Mouse (Mus musculus) embryonic fibroblast, embryonic 13.5 days (primary cell): ENCODE measurements at regions not wholly inside any gene's neighbourhood (a gene's known extent, or its start where the extent isn't known, plus 50 kb on each side); places are given as distances from the start of the nearest gene placed in this dataset.
A peak's percentile ranks its signal among the peaks of the same experiment; 100 is the strongest.

Source experiments
- H3K27ac ChIP-seq: 2 replicates; pipeline ENCODE4 v1.5.1; 2012; ENCODE audit warnings: low read length, control low read depth, inconsistent platforms; ENCODE audit not compliant: insufficient read depth
- H3K4me1 ChIP-seq: 2 replicates; pipeline ENCODE4 v1.6.1; 2011; ENCODE audit warnings: low read length; ENCODE audit not compliant: control insufficient read depth, insufficient read depth
- H3K4me3 ChIP-seq: 2 replicates; pipeline ENCODE4 v1.5.1; 2011; ENCODE audit warnings: mild to moderate bottlenecking, control low read depth, low read length; ENCODE audit not compliant: insufficient read depth
- CTCF ChIP-seq: IDR thresholded peaks from 2 replicates; pipeline ENCODE4 v1.5.1; 2011; ENCODE audit warnings: mild to moderate bottlenecking, control low read depth, low read length, moderate library complexity, borderline replicate concordance; ENCODE audit not compliant: insufficient read depth
- POLR2A ChIP-seq: IDR thresholded peaks from 2 replicates; pipeline ENCODE4 v1.6.1; 2011; ENCODE audit warnings: low read depth, mild to moderate bottlenecking, control low read depth, low read length, moderate library complexity

GRCm38 (mm10) chr7:116596914-116597313 lies 92.7 kb downstream of the Nucb2 start:
- Histone ChIP-seq H3K4me1 (no peaks in the 10 kb centered on the region), H3K4me3 (no peak overlapping the region), H3K27ac (no peak overlapping the region)
- no peak for TF ChIP-seq POLR2A
- no peak for TF ChIP-seq CTCF

- Histone ChIP-seq H3K4me1 (no peaks in the 10 kb centered on the region), H3K4me3 (no peak overlapping the region), H3K27ac (no peak overlapping the region)
- no peak for TF ChIP-seq POLR2A
- no peak for TF ChIP-seq CTCF
Observed at GRCm38 (mm10) chr7:116600340-116600739, 96.2 kb downstream of the Nucb2 start.

GRCm38 (mm10) chr7:116603167-116603839 lies 99.1 kb downstream of the Nucb2 start:
- no peak overlapping the region for H3K27ac ChIP-seq
- TF ChIP-seq POLR2A (no peak), CTCF (no peak)
- H3K4me3 ChIP-seq = no peak overlapping the region
- no peaks in the 10 kb centered on the region for H3K4me1 ChIP-seq

- Histone ChIP-seq H3K4me3 (no peak overlapping the region), H3K4me1 (no peaks in the 10 kb centered on the region), H3K27ac (no peak overlapping the region)
- no peak for TF ChIP-seq POLR2A
- TF ChIP-seq CTCF = no peak
Observed at GRCm38 (mm10) chr7:116603840-116604194, 99.6 kb downstream of the Nucb2 start.

- H3K4me3 ChIP-seq = no peak overlapping the region
- TF ChIP-seq CTCF = no peak
- TF ChIP-seq POLR2A = no peak
- H3K4me1 ChIP-seq = no peaks in the 10 kb centered on the region
- no peak overlapping the region for H3K27ac ChIP-seq
Observed at GRCm38 (mm10) chr7:116606255-116606654, 102.1 kb downstream of the Nucb2 start.

GRCm38 (mm10) chr7:116606751-116607483 lies 102.7 kb downstream of the Nucb2 start:
- Histone ChIP-seq H3K27ac (no peak overlapping the region), H3K4me1 (no peaks in the 10 kb centered on the region), H3K4me3 (no peak overlapping the region)
- no peak for TF ChIP-seq POLR2A
- TF ChIP-seq CTCF = no peak

GRCm38 (mm10) chr7:116607628-116608225 lies 103.6 kb downstream of the Nucb2 start:
- H3K4me1 ChIP-seq = no peaks in the 10 kb centered on the region
- H3K4me3 ChIP-seq = peak overlapping the region; percentile 23; the same call in 1 of the 2 replicates
- TF ChIP-seq CTCF (no peak), POLR2A (no peak)
- H3K27ac ChIP-seq = no peak overlapping the region

- Histone ChIP-seq H3K4me3 (peak overlapping the region; percentile 23; the same call in 1 of the 2 replicates), H3K4me1 (no peaks in the 10 kb centered on the region), H3K27ac (no peak overlapping the region)
- TF ChIP-seq POLR2A = no peak
- TF ChIP-seq CTCF = no peak
Observed at GRCm38 (mm10) chr7:116608350-116609085, 104.3 kb downstream of the Nucb2 start.

GRCm38 (mm10) chr7:116609406-116609805 lies 105.2 kb downstream of the Nucb2 start:
- H3K27ac ChIP-seq = no peak overlapping the region
- no peak overlapping the region for H3K4me3 ChIP-seq
- H3K4me1 ChIP-seq = no peaks in the 10 kb centered on the region
- TF ChIP-seq POLR2A (no peak), CTCF (no peak)
